Mouse (Mus musculus) brain, embryonic 14.5 days (tissue): Measurements from ENCODE around the gene Slc9b1.

Source experiments
- CTCF ChIP-seq: fragments of 200-500 bp; IDR thresholded peaks from 2 replicates; pipeline ENCODE4 v1.5.1; 2012; ENCODE audit warnings: inconsistent platforms, mild to moderate bottlenecking, moderate library complexity, borderline replicate concordance; ENCODE audit not compliant: insufficient read depth, insufficient read length; ENCODE audit errors: extremely low read depth
- POLR2A ChIP-seq: fragments of 200-500 bp; IDR thresholded peaks from 2 replicates; pipeline ENCODE4 v1.6.1; 2012; ENCODE audit warnings: mild to moderate bottlenecking, inconsistent platforms, borderline replicate concordance; ENCODE audit not compliant: poor library complexity, insufficient read depth, insufficient read length, severe bottlenecking; ENCODE audit errors: extremely low read depth

DNA sequence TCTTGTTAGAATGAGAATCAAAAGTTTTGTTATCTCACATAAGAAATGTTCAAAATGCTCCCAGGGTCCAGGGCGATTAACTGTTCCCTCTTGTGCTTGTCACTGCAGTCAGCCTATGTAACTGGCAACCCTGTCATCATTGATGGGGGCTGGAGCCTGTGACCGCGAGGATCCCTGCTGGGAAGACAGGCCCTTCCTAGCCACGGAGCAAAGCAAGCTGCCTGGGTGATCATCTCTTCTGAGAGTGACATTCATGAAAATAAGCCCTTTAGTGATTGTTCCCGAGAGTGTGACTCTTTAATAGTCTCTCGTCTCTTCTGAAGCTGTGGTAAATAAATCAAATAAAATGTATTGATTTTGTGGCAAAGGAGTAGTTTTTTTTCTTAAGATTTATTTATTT lies 43.8 kb upstream of the Slc9b1 start:
- TF ChIP-seq CTCF: no peak
- TF ChIP-seq POLR2A: no peak
